Mouse (Mus musculus): ENCODE results near the gene Atp2a2. TPM values are rescaled to one million over a fixed set of nuclear protein-coding genes. Genes with fewer than 3 reads are reported as not detected.
"Not testable (repeated sequence)": the region's sequence is repeated elsewhere in the genome, so short reads cannot be mapped to it uniquely, and the experiment has no call there.

Atp2a2 gene
- polyA plus RNA-seq, 1 experiment from 2014 or later = 13.2 TPM

GRCm38 (mm10) chr5:122425550-122425949 is 76.5 kb downstream of the Atp2a2 start:
- Histone ChIP-seq H3K4me1 (replicated peaks) (peaks cover 28% of the 10 kb centered on the region), H3K4me3 (replicated peaks) (no peak overlapping the region), H3K27me3 (no peaks in the 10 kb centered on the region), H3K9ac (no peak overlapping the region), H3K4me2 (no peak overlapping the region), H3K9me3 (replicated peaks) (no peaks in the 10 kb centered on the region), H3K36me3 (replicated peaks) (peaks cover 47% of the 10 kb centered on the region), H3K27ac (replicated peaks) (no peak overlapping the region)
- 87% methylated on average over 2 of the region's 2 CpGs for WGBS (ENCODE audit: insufficient replicate concordance)
- no peak for ATAC-seq (ENCODE audit: insufficient read depth)

DNA sequence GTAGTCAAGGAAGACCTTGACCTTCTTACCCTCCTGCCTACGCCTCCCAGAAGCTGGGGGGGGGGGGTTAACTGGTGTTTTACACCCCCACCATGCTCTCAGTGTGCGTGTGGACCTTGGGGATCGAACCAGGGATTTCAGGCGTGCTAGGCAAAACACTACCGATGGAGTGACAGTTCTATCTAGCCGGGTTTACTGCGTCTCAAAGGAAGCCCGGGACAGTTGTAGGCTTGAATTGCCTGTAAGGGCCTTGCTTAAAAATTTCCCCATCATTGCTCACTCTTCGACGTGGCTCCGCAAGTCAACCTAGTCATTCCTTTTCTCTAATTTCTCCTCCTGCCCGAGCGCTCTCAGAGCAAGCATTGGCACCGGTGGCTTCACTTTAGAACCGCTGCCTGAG is 78.9 kb downstream of the Atp2a2 start:
- H3K36me3 ChIP-seq (replicated peaks) = peaks cover 22% of the 10 kb centered on the region
- no peak for ATAC-seq (ENCODE audit: insufficient read depth)
- H3K4me2 ChIP-seq = peak overlapping the region; percentile 94
- H3K4me3 ChIP-seq (replicated peaks) = peak overlapping the region; percentile 94
- 17% methylated on average over 15 of the region's 15 CpGs for WGBS (ENCODE audit: insufficient replicate concordance)
- peak overlapping the region; percentile 91 for H3K9ac ChIP-seq
- peak overlapping the region; percentile 78 for H3K27ac ChIP-seq (replicated peaks)
- no peaks in the 10 kb centered on the region for H3K27me3 ChIP-seq
- no peaks in the 10 kb centered on the region for H3K9me3 ChIP-seq (replicated peaks)
- peaks cover 28% of the 10 kb centered on the region for H3K4me1 ChIP-seq (replicated peaks)

DNA sequence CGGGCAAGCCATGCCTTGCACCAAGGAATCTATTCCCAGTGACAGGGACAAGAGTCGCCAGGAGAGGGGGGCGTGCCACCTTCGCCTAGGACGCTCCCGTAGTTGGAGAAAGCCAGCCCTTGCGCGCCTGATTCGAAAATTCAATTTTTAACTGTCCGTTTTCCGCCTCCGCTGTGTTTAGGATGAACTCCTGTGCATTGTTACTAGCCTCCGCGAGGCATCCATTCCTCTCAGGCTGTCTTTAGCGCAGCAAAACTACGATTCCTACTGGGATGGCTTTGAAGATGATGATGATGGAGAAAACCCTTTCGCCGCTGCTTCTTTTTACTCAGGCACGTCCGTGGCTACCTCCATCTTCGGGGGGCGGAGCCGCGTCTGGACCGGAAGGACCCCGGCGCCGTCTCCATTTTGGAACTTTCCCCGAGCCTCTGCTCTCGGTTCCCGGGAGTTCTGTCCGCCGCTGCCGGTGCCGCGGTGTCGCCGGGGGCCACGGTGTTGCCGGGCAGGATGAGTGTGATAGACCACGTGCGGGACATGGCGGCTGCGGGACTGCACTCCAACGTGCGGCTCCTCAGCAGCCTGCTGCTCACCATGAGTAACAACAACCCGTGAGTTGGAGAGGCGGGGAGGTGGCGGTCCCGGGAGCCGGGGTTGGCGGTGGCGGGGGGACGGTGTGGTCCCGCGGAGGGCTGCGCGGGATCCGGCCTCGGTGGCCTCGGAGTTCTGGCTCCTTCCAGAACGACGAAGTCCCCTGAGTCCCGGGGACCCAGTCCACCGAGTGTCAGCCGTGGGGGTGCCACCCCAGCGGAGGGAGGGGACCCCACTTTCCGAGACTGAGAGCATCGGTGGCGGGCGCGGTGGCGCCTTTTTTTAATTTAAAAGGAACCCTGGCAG is 79.7 kb downstream of the Atp2a2 start:
- H3K27ac ChIP-seq (replicated peaks) = peak overlapping the region; percentile 78
- peak overlapping the region; percentile 94 for H3K4me2 ChIP-seq
- H3K9me3 ChIP-seq (replicated peaks) = no peaks in the 10 kb centered on the region
- WGBS (ENCODE audit: insufficient replicate concordance) = under 1% methylated on average over 73 of the region's 73 CpGs
- peaks cover 18% of the 10 kb centered on the region; the same call in 1 of the 2 replicates for H3K36me3 ChIP-seq (replicated peaks)
- H3K9ac ChIP-seq = peak overlapping the region; percentile 91
- peaks cover 28% of the 10 kb centered on the region for H3K4me1 ChIP-seq (replicated peaks)
- no peaks in the 10 kb centered on the region for H3K27me3 ChIP-seq
- H3K4me3 ChIP-seq (replicated peaks) = peak overlapping the region; percentile 94
- peak; percentile 83 for ATAC-seq (ENCODE audit: insufficient read depth)

GRCm38 (mm10) chr5:122421271-122422068 is 80.6 kb downstream of the Atp2a2 start, which contains the start of gene Anapc7:
Gene Anapc7, plus strand, starts transcription at chr5:122421693.
- peak within 1 kb of the TSS; percentile 94 for H3K4me2 ChIP-seq
- H3K27ac ChIP-seq (replicated peaks) = peak within 1 kb of the TSS; percentile 78
- 0 out of 2 replicates have a peak, but pooled peaks have one; percentile 10 for ATAC-seq (ENCODE audit: insufficient read depth)
- WGBS (ENCODE audit: insufficient replicate concordance) = 14% methylated on average over 17 of the region's 17 CpGs
- peaks cover 11% of the 10 kb centered on the region; the same call in 1 of the 2 replicates for H3K36me3 ChIP-seq (replicated peaks)
- H3K27me3 ChIP-seq = no peaks in the 10 kb centered on the region
- H3K4me1 ChIP-seq (replicated peaks) = peaks cover 28% of the 10 kb centered on the region
- peak within 1 kb of the TSS; percentile 94 for H3K4me3 ChIP-seq (replicated peaks)
- peak within 1 kb of the TSS; percentile 91 for H3K9ac ChIP-seq
- no peaks in the 10 kb centered on the region for H3K9me3 ChIP-seq (replicated peaks)

GRCm38 (mm10) chr5:122420676-122421075 is 81.3 kb downstream of the Atp2a2 start:
- H3K4me3 ChIP-seq (replicated peaks) = not testable (repeated sequence)

DNA sequence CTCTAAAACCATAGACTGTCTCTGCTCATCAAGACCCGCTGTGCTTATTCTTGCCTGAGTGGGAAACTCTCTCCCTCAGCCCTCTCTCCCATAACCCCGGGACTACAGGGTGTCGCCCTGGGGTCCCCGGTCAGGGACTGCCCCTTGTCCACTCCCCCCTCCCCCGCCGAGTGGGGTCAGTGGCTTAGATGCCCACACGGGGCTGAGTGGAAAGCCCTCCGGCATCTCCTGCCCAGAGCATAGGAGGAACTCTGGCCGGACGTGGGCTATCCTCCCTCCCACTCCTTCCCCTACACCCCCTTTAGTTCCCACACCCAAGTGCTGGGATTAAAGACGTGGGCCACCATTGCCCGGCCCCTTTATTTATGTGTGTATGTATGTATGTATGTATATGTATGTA is 86.6 kb downstream of the Atp2a2 start:
- Histone ChIP-seq H3K4me2 (no peak overlapping the region), H3K27ac (replicated peaks) (no peak overlapping the region), H3K4me1 (replicated peaks) (no peaks in the 10 kb centered on the region), H3K36me3 (replicated peaks) (no peaks in the 10 kb centered on the region), H3K9me3 (replicated peaks) (no peaks in the 10 kb centered on the region), H3K27me3 (no peaks in the 10 kb centered on the region), H3K4me3 (replicated peaks) (no peak overlapping the region), H3K9ac (no peak overlapping the region)
- WGBS (ENCODE audit: insufficient replicate concordance) = 74% methylated on average over 12 of the region's 12 CpGs
- ATAC-seq (ENCODE audit: insufficient read depth) = no peak

More at GRCm38 (mm10) chr5:122420676-122421075, 81.3 kb downstream of the Atp2a2 start:
- peaks cover 28% of the 10 kb centered on the region for H3K4me1 ChIP-seq (replicated peaks)
- H3K9me3 ChIP-seq (replicated peaks); ATAC-seq (ENCODE audit: insufficient read depth); H3K36me3 ChIP-seq (replicated peaks); H3K27ac ChIP-seq (replicated peaks); H3K27me3 ChIP-seq; H3K9ac ChIP-seq: not testable (repeated sequence)
- peak overlapping the region; percentile 94; the same call in 1 of the 2 replicates for H3K4me2 ChIP-seq
- WGBS (ENCODE audit: insufficient replicate concordance) = 43% methylated on average over 4 of the region's 4 CpGs

DNA sequence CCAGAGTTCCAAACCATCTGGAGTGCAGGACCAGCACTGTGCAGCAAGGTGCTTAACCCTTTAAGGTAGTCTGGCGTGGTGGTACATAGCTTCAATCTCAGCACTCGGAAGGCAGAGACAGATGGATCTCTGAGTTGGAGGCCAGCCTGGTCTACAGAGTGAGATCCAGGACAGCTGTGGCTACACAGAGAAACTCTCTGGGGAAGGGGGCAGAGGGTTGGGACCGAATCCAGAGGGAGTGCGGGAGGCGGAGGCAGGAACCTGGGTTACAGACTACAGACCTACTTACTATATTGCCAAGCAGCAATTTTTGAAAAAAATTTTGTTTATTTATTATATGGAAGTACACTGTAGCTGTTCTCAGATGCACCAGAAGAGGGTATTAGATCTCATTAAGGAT is 87.7 kb downstream of the Atp2a2 start:
- Histone ChIP-seq H3K27me3 (no peaks in the 10 kb centered on the region), H3K9ac (no peak overlapping the region), H3K4me3 (replicated peaks) (no peak overlapping the region), H3K4me1 (replicated peaks) (no peaks in the 10 kb centered on the region), H3K36me3 (replicated peaks) (peaks cover 11% of the 10 kb centered on the region), H3K4me2 (no peak overlapping the region), H3K9me3 (replicated peaks) (no peaks in the 10 kb centered on the region), H3K27ac (replicated peaks) (no peak overlapping the region)
- WGBS (ENCODE audit: insufficient replicate concordance) = 74% methylated on average over 5 of the region's 5 CpGs
- no peak for ATAC-seq (ENCODE audit: insufficient read depth)

- 50% methylated on average over 6 of the region's 6 CpGs for WGBS (ENCODE audit: insufficient replicate concordance)
- H3K9me3 ChIP-seq (replicated peaks) = no peaks in the 10 kb centered on the region
- no peak overlapping the region for H3K9ac ChIP-seq
- no peak for ATAC-seq (ENCODE audit: insufficient read depth)
- H3K4me2 ChIP-seq = no peak overlapping the region
- peaks cover 13% of the 10 kb centered on the region for H3K36me3 ChIP-seq (replicated peaks)
- no peaks in the 10 kb centered on the region for H3K4me1 ChIP-seq (replicated peaks)
- no peaks in the 10 kb centered on the region for H3K27me3 ChIP-seq
- no peak overlapping the region for H3K27ac ChIP-seq (replicated peaks)
- H3K4me3 ChIP-seq (replicated peaks) = no peak overlapping the region
Measured at GRCm38 (mm10) chr5:122412826-122413225, 89.2 kb downstream of the Atp2a2 start.

- Histone ChIP-seq H3K9ac (no peak overlapping the region), H3K4me3 (replicated peaks) (no peak overlapping the region), H3K9me3 (replicated peaks) (no peaks in the 10 kb centered on the region), H3K36me3 (replicated peaks) (peaks cover 21% of the 10 kb centered on the region), H3K27me3 (no peaks in the 10 kb centered on the region), H3K27ac (replicated peaks) (no peak overlapping the region), H3K4me2 (no peak overlapping the region), H3K4me1 (replicated peaks) (no peaks in the 10 kb centered on the region)
- no peak for ATAC-seq (ENCODE audit: insufficient read depth)
- WGBS (ENCODE audit: insufficient replicate concordance) = 73% methylated on average over 5 of the region's 5 CpGs
Measured at GRCm38 (mm10) chr5:122411892-122412291, 90.1 kb downstream of the Atp2a2 start.

GRCm38 (mm10) chr5:122409692-122410645 is 92.1 kb downstream of the Atp2a2 start:
- Histone ChIP-seq H3K4me3 (replicated peaks) (no peak overlapping the region), H3K9ac (no peak overlapping the region), H3K4me2 (no peak overlapping the region), H3K9me3 (replicated peaks) (no peaks in the 10 kb centered on the region), H3K4me1 (replicated peaks) (no peaks in the 10 kb centered on the region), H3K27ac (replicated peaks) (no peak overlapping the region), H3K36me3 (replicated peaks) (peaks cover 40% of the 10 kb centered on the region), H3K27me3 (no peaks in the 10 kb centered on the region)
- ATAC-seq (ENCODE audit: insufficient read depth) = no peak
- 81% methylated on average over 19 of the region's 19 CpGs for WGBS (ENCODE audit: insufficient replicate concordance)
